Mouse (Mus musculus): ENCODE measurements around the gene Acer3.

Acer3 gene

DNA sequence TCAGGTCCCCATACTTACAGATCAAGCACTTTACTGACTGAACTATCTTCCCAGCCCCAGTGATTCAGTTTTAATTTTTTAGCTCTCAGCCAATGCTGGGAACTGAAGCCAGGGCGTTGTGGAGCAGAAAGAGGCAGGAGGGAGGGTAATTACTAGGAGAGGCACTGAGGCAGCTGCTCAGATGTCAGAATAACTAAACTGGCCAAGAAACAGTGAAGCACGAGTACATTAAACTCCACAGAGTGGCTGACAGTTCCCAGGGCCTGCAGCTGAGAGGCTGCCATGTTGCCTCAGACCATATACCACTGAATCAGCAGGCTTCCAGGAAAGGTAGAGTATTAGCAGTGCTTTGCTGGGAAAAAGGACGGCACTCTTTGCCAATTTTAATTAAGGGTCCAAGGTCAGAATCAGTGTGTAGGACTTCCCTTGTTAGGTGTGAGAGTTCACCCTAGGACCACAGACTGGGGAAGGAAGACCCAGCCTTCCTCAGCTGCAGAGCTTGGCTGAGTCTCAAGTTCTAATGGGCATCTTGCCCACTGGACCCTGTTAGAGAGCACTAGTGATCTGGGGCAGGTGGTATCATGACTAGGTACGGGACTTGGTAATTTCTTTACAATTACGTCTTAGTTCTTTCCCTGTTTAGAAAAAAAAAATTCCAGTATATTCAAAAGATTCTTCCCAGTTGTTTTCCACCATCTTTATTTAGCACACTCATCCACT lies 11.8 kb upstream of the Acer3 start:
- DNase-seq = no peak

DNA sequence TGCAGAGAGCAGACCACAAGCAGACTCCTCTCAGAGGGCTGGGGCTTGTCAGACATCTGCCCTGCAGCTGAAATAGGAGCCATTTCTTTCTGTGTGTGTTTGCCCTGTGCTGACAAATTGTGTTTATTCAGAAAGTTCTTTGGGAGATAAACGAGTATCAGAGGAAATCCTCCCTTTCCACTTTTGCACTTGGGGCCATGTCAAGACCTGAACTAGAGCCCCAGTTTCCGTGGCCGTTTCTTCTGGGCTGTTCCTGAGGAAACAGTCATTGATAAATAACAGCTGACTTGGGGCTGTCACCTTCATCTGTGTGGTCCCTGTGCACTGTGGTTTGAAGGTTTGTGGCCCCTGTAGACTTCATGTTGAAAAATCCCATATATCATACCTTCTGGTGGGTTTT lies 10.9 kb upstream of the Acer3 start:
- DNase-seq = no peak

DNA sequence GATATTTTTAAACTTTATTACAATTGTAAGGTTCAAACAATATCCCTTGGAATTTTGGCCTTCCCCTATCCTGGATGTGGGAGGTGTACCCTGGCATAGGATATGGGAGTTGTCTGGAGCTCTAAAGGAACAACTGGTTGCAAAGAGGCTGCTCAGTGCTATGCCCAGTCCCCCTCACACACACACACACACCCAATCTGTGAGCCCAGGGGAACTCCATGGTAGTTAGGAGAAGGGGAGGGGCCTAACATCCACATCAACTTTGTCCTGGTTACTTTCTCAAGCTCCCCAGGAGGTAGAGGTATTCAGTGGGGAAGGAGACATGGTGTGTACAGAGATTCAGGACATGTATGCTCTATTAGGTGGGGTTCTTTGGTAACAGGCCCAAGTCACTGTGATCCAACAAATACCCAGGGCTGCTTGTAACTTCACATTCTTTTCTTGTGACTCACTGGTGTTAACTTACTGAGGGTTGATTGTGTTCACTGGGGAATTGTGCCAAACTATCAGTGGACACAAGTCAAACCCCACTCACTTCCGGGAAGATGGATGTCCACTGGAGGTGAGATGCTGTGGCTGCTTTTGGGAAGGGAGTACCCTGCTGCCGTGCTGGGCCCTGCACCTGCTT lies 9.5 kb upstream of the Acer3 start:
- DNase-seq = no peak

DNA sequence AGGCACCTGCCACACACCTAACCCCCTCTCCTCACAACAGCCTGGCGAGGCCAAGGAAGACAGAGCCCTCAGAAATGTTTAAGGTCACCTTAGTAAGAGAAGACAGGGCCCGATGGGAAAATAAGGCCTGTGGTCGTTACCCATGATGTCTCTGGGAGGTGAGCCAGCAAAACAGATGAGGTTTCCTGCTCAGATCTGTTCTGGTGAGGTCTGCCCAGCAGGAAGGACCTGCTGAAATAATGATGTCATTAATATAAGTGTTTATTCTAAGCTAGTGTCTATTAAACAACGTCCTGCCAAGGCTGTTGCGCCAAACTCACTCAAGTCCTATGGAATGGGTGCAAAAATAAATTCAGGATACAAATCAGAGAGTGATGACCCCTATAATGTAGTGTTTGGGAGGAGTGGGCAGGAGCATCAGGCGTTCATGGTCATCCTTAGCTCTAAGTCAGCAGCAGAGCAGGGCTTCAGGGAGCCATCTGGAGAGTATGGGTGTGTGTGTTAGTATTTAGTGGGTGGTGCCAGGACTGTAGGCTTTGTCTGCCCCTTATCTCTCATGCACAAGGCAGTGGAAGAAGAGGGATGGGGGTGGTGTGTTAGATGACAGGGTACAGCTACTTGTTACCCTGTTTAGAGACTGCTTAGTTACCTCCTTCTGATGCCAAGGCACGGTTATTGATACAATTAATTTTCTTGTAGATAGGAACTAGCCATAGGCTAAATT lies 8.8 kb upstream of the Acer3 start:
- no peak for DNase-seq

DNA sequence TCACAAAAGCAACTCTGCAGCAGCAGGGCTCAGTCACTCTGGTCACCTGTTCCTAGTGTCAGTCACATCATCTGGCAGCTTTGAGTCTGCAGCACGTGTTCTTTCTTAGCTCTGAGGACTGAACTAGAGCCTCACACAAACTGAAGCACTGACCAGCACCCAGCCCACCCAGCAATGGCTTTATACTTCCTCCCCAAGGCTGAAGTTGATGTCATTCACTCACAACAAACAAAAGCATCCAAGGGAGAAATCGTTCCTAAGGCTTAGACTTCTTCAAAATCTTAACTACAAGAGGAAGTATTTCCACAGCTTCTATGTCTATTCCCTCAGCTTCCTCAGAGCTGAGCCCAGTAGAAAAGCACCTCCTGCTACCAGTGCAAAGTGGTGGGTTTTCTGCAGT lies 7.3 kb upstream of the Acer3 start:
- DNase-seq = peak; percentile 36

DNA sequence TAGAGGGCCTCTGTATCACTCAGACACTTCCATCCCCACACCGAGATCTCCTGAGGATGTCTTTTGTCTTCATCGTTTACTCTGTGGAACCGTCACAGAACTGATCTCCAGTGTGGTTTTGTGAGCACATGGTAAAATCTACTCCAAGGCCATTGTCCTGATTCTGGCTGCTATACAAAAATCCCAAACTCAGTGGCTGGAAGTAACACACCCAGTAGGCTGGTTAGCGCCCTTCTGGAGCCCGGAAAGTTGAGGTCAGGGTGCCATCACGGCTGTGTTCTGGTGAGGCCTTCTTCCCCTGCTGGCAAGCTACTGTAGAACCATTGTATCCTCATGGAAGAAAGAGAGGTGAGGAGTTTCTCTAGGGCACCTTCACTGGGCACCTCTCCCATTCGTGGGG lies 5.0 kb upstream of the Acer3 start:
- no peak for DNase-seq

DNA sequence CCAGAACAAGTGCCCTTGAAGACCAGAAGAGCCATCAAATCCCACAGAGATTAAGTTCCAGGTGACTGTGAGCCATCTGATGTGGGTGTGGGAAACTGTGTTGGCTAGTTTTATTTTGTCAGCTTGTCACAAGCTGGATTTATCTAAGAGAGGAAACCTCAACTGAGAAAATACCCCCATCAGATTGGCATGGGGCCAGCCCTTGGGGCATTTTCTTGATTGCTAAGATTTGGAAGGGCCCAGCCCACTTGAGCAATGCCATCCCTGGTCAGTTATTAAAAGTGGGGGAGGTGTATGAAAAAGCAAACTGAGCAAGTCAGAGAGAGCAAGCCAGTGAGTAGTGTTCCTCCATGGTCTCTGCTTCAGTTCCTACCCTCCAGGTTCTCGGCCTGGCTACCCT lies 3.2 kb upstream of the Acer3 start:
- no peak for DNase-seq

DNA sequence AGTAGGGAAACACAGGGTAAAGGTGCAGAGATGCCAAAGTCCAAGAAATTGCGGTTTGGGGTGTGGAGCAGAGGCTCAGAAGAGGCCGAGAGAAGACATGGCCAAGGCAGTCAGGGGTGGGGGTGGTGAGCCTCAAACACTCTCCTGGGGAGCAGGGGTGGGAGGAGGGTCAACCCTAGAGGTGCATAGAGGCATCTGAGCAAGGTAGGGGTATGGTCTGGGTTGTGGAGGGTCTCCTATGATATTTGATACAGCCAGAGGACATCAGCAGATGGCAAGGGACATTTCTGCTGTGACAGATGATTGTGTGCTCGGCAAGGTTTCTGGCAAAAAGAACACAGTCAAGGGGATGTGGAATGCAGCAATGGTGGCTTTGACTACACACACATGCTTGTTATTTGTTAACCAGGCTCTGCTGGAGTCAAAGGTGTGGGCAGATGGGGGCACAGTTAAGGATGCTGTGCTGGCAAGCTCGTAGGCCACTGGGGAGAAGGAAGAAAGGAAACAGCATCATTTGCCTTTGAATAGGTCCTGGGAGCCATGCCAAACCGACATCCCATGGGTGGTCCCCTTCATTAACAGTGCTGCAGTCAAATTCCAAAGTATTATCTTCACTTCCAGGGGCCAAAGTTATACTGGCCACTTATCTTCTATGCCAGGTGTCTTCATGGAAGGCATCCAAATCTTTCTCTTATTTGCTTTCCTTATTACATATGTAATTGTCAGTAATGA lies 2.4 kb upstream of the Acer3 start:
- DNase-seq = no peak

DNA sequence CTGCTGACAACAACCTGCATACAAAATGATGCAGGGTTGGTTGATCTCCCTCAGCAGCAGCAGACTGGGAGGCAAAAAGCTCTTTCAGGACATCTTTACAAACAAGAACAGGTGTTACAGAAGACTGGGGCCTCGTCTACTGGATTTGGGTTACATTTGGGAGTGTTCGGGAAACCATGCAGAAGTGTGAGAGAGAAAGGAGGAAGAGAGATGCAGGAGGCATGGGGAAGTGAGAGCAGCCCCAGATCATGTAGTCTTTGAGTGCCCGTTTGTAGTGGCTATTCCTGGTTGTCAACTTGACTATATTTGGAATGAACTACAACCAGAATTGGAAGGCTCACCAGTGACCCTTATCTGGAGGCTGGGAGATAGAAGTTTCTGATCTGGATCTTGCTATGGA lies 1.4 kb upstream of the Acer3 start:
- peak; percentile 62 for DNase-seq

DNA sequence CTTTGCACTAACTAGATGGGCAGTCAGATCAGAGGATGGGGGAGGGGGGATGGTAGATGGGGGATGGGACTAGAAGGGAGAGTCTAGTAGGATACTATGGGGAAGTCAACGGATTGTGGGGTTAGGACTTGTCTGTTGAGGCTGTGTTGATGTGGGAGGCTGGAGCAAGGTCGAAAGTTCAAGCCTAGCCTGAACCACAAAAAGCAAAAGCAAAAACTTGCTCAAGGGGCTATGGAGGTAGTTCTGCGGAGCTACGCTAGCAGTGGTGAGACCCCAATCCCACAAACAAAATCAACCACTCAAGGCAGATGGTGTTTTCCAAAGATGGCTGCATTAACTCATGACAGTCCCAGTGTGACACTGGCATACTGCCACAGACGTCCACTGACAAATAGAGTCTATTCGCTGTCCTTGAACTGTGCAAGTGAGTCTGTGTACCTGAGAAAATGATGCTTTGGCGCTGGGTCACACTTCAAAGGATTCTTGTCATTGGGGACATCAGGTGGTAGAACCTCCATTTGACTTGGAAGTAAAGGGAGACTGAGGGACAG lies 927 bp downstream of the Acer3 start:
- DNase-seq = no peak

DNA sequence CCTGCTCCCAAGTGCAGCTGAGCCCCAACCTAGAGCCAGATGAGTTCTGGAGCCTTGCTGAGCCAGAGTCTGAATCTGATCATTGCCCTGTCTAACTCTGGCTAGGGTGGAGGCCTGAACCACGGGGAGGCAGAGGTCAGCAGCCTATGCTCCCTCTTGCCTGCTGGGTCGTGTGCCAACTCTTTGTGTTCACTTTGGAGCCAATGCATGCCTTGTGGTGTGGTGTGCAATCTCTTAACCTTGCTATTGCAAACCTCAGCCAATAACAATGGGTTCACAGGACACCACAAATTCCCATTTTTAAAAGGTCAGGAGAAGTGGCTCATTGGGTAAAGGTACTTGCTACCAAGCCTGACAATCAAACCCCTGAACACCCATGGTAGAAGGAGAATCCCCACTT lies 4.4 kb downstream of the Acer3 start:
- DNase-seq = no peak

DNA sequence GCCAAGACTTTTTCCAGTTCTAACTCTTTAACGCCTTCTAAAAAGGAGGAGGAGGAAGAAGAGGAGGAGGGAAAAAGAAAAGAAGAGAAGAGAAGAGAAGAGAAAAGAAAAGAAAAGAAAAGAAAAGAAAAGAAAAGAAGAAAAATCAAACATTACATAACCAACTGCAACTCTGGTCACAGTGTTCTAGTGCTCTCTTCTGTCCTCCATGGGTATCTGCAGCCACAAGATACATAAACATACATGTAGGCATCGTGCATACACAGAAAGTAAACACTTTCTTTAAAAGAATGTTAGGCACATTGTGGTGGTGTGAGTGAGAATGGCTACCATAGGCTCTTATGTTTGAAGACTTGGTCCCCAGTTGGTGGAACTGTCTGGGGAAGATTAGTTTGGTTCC lies 5.9 kb downstream of the Acer3 start:
- DNase-seq = no peak

DNA sequence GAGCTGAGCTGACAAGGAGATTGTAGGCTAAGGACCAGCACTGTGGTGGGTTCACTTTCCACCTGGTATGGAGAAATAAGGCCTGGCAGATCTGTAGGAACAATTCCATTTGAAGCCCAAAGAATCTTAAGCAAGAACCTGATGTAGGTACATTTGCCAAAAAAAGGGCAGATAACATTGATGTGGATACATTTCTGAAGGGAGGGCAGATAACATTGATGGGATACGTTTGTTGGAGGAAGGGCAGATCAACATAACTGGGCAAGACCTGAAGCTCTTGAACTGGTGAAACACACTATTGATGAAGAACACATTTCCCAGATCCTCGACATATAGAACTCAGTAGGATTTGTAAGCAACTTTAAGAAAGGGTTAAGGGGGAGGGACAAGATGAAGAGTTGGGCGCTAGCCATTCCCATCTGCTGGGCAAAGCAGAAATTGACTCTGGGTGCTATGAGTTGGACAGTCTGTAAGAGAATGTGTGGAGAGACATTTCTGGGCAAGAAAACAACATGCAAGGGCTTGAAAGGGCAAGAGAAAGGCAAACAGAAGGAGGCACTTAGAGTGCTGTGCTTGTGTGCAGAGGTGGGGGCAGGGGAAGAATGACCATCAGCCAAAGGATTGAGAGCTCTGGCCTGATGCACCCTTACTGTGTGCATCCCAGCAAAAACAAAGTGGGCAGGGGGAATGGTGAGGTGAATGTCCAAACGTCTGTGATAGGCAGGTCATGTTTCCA lies 8.7 kb downstream of the Acer3 start:
- no peak for DNase-seq

DNA sequence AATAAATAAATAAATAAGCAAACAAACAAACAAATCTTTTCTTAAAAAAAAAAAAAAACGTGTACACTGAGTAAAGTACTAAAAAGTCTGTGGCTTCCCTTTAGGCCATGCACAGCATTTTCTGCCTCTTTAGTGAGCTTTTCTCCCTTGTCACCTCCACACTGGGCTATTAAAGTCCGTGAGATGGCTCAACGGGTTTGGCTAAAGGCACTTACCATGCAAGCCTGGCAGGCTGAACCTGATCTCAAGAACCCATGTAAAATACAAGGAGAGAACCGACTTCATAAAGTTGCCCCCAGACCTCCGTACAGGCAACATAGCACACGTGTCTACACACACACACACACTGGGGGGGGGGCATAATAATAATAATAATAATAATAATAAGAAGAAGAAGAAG lies 10.7 kb downstream of the Acer3 start:
- DNase-seq = no peak

DNA sequence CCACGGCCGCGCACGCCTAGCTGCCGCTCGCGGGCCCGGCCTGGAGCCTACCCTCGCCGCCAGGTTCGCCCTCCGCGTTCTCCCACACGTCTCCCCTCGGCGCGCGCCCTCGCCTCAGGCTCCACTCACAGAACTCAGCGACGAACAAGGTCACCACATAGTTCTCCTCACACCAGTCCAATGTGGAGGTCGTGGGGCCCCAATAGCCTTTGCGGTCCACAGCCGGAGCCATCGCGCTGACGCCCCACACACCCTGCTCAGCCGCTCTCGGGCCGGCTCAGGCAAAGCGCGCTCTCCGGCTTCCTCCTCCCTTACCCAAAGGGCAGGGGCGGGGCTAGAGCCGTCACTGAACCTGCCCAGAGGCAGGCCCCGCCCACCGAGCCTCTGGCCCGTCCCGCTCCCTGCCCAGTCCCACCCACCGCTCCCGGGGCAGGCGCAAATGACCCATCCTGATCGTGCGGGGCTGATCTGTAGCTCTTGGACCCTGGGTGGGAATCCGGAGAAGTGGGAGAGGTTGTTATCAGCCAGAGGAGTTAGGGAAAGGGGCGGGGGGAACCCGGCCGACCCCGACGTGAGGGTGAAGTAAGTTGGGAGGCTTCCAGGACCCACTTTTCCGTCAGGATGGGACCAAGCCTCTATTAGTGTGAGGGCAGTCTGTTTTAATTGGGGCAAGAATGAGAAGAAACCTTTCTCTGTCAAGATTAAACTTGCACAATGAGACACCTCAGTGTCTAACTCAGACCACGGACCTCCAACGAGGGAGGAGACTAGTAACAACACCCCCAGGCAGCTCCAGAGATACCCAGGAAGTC lies 11.6 kb downstream of the Acer3 start:
- peak; percentile 94 for DNase-seq

DNA sequence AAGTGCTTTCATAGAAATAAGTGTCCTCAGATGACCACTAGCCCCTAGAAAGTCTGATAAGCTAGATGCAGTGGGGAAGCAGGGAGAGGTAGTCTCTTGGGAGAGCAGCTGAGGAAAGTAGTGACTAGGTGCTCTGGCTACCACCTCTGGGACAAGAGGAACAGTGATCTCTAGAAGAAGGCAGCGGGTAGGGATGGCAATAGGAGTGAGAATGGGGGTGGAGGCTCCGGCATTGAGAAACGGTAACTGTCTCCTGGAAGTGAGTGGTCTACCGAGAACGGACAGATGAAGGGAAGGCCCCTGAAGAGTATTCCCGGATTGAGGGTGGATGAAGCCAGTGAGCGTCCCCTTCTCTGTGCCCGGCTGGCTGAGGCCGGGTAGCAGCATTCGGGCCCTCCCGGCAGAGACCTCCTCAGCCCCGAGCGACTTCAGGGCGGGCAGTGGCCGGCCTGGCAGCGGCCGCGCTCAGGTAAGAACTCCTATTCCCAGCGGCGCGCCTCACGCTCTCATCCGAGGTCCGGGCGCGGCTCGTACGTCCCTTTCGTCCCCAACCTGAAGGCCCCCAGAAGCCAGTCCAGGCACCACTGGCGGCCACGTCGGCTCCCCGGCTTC lies 12.3 kb downstream of the Acer3 start:
- no peak for DNase-seq

DNA sequence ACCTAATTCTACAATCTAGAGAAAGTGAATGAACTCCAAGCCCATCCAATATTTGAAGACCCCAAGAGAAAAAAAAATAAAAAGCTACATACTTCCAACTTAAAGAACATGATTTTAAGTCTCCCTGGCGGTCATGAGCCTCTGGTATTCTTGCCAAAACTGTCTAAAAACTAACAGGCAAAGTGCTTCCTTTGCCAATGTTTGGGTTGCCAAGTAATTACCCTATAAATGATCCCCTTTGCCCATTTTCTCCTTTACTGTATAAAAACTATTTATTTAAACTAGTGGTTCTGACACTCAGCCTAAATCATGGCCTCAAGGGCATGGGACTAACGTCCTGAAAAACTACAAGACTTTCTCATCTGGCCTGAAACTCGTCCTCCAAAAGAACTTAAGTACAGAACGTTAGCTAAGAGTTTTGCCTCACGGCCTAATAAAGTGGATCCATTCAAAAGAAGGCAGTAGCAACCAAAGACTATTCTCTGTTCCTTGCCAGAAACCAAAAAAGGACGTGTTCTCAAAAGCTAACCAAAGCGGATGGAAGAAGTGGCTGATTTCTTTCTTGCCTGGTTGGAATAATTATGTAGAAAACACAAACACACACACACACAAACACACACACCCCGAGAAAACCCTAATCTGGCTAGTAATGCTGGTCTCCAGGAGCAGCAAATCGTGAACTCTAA lies 12.9 kb downstream of the Acer3 start:
- DNase-seq = no peak

DNA sequence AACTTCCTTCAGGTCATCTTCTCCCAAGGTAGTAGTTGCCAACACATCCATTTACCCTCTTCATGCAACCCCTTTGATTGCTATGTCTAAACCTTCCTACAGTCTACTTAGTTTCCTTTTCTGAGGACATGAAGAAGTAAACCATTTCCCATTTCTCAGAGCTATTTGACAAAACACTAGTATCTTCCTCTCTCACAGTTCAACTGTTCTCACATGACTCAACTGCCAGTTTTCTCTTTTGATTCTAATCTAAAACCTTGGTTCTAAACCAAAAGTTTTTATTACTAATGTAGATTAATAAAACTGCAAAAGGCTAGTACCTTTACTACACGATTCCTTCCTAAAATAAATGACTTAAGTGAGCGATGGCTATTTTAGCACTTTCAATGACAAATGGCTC lies 13.6 kb downstream of the Acer3 start:
- no peak for DNase-seq

DNA sequence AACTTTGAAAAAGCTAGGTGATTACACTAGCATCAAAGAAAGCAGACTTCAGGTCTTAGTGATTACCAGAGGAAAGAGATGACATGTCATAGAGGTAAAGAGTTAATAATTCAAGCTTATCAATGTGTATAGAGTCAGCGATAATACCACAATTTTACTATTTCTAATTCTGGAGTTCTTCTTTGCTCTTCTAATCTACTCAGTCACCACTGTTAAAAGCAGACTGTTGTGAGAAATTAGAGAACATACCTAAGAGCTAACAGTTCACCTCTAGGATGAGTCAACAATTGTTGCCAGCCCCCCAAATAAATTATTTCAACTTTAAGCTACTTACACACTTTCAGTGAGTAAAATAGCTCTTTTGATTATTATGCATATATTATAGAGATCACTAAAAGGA lies 28.1 kb downstream of the Acer3 start:
- DNase-seq = no peak

DNA sequence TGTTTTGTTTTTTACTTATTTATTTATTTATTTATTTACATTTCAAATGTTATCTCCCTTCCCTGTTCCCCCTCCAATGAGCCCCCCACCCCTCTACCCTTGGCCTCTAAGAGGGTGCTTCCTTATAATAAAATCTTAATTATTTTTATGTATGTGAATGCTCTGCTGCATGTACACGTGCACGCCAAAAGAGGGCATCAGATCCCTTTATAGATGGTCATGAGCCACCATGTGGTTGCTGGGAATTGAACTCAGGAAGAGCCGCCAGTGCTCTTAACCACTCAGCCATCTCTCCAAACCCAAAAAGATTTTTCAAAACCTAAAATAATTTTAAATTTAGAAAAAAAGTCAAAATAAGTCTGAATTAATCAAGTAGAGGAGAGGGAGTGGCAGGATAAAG lies 31.4 kb downstream of the Acer3 start:
- no peak for DNase-seq

DNA sequence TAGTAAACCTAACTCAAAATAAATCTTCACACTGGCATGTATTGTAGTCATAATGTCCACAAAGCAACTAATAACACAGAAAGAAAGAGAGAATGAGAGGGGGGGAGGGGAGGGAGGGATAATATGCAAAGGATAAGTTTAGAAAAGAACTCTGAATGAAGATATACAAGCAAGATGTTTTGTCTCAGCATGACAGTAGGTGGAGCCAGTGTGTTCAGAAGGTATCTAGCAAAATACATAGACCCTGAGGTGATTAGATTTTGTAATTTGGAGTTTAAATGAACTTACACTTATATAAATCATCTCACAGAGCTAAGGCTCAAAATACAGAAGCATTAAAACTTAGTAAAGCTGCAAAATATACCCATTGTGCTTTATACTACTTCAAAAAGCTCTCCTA lies 44.7 kb downstream of the Acer3 start:
- DNase-seq = no peak
